Mouse (Mus musculus) erythroblast, embryonic 14.5 days (primary cell): ENCODE measurements around the gene Sox12.

Experiments
- GATA1 ChIP-seq: IDR thresholded peaks from 2 replicates; pipeline ENCODE4 v1.6.1; 2012; ENCODE audit warnings: low read length, inconsistent platforms, mixed read lengths
- TAL1 ChIP-seq: IDR thresholded peaks from 3 replicates; pipeline ENCODE4 v1.6.1; 2012; ENCODE audit warnings: low read length, inconsistent platforms, mixed read lengths

- TF ChIP-seq TAL1 (no peak), GATA1 (no peak)
These were observed 37.5 kb downstream of the Sox12 start for GRCm38 (mm10) chr2:152360271-152360775.
